Mouse (Mus musculus) monocyte, adult 59 days (primary cell): ENCODE measurements around the gene Dhrs7c. TPM values are rescaled to one million over a fixed set of nuclear protein-coding genes. Genes with fewer than 3 reads are reported as not detected.

Source experiments
- total RNA-seq, 2 experiments: library from RNA; stranded (reverse); gene quantifications; one replicate each; pipeline ENCODE4 v1.2.4; 2023

Gene Dhrs7c
- not detected for total RNA-seq

DNA sequence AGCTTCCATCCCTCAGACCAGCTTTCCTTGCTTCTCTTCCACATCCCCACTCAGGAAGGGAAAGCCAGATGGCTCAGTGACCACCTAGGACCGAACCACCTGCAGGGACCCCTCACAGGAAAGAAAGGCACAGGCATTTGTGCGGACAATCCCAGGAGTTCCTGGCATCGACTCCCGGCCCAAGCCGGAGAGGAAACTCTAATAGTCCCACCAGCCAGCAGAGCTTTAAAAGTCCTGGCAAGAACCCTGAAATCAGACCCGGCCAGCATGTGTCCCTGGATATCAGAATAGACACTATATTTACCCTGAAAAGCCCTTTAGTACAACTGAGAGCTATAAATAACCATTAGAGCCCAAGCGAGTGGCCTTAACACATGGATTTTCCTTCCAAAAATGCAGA, at the start of gene Dhrs7c:
TSS of gene Dhrs7c (plus strand) at position 257 of the 400 bp plus-strand sequence.

GRCm38 (mm10) chr11:67771053-67771452, 26.9 kb upstream of the Dhrs7c start, which contains the start of gene Glp2r:
Glp2r (minus strand) TSS chr11:67771153.

GRCm38 (mm10) chr11:67774379-67774778, 23.6 kb upstream of the Dhrs7c start, which contains the start of gene Gsg1l2:
Gsg1l2 (plus strand) TSS chr11:67774608.

Other genes with a start within 250 kb of the Dhrs7c start
- 1 to 10 TPM in 1 of 2 experiments, not detected in 1; 2.1 TPM for gene Rcvrn, start 102.9 kb upstream of the Dhrs7c start, total RNA-seq
- not detected for gene Glp2r, start 27.0 kb upstream of the Dhrs7c start, total RNA-seq
- gene Gsg1l2, start 23.6 kb upstream of the Dhrs7c start, total RNA-seq, result not detected
- not detected for gene Usp43, start 124.0 kb downstream of the Dhrs7c start, total RNA-seq
- gene Cfap52, start 167.5 kb downstream of the Dhrs7c start, total RNA-seq, result not detected
- gene Stx8, start 168.0 kb downstream of the Dhrs7c start, total RNA-seq, result 10 to 100 TPM; 34.6 to 36.3 TPM